Mouse (Mus musculus) ES-E14 (cell line): ENCODE measurements around the gene Mta1. TPM values are rescaled to one million over a fixed set of nuclear protein-coding genes. Genes with fewer than 3 reads are reported as not detected.

Source experiments
- DNase-seq: peaks from one replicate; pipeline ENCODE4 v3.0.0-alpha.2; 2013; ENCODE audit warnings: low read depth, low spot score
- H3K27ac ChIP-seq: 2 replicates; pipeline ENCODE4 v1.5.1; 2012; ENCODE audit warnings: low read depth, mild to moderate bottlenecking, low read length, moderate library complexity, mixed read lengths; ENCODE audit not compliant: poor library complexity, insufficient read depth, severe bottlenecking
- H3K36me3 ChIP-seq: 2 replicates; pipeline ENCODE4 v1.6.1; 2012; ENCODE audit warnings: mild to moderate bottlenecking, low read length, moderate library complexity, mixed read lengths; ENCODE audit not compliant: control insufficient read depth, poor library complexity, insufficient read depth, severe bottlenecking
- H3K4me1 ChIP-seq, 2 experiments: fragments of 150-350 bp in 1 of 2; sonication (generic) in 1 of 2; 2 replicates each; pipeline ENCODE4 v1.6.1; 2012; ENCODE audit warnings: low read length in 2 of 2, mild to moderate bottlenecking in 1 of 2, mixed read lengths in 1 of 2; ENCODE audit not compliant: control insufficient read depth in 2 of 2, insufficient read depth in 2 of 2, poor library complexity in 1 of 2
- H3K4me3 ChIP-seq, 2 experiments: fragments of 150-350 bp in 1 of 2; sonication (generic) in 1 of 2; 2 replicates each; pipeline ENCODE4 v1.5.1; 2012; ENCODE audit warnings: low read length in 2 of 2, low read depth in 1 of 2, mild to moderate bottlenecking in 1 of 2, mixed read lengths in 1 of 2; ENCODE audit not compliant: insufficient read depth in 1 of 2, poor library complexity in 1 of 2, severe bottlenecking in 1 of 2
- H3K9ac ChIP-seq: 2 replicates; pipeline ENCODE4 v1.6.1; 2012; ENCODE audit warnings: low read depth, mild to moderate bottlenecking, low read length, mixed read lengths; ENCODE audit not compliant: poor library complexity, insufficient read depth, severe bottlenecking
- H3K9me3 ChIP-seq: fragments of 150-350 bp; sonication (generic); 2 replicates; pipeline ENCODE4 v1.6.1; 2012; ENCODE audit warnings: low read depth, mild to moderate bottlenecking, low read length; ENCODE audit not compliant: control insufficient read depth, insufficient read depth
- CHD2 ChIP-seq: IDR thresholded peaks from 2 replicates; pipeline ENCODE4 v1.6.1; 2014; ENCODE audit warnings: mild to moderate bottlenecking, low read depth, low read length, inconsistent platforms
- HCFC1 ChIP-seq: IDR thresholded peaks from 2 replicates; pipeline ENCODE4 v1.6.1; 2012; ENCODE audit warnings: low read length, inconsistent platforms, borderline replicate concordance; ENCODE audit not compliant: insufficient read depth
- MAFK ChIP-seq: IDR thresholded peaks from 2 replicates; pipeline ENCODE4 v1.6.1; 2014; ENCODE audit warnings: mild to moderate bottlenecking, low read depth, low read length, inconsistent platforms; ENCODE audit not compliant: insufficient read depth
- ZC3H11A ChIP-seq: IDR thresholded peaks from 2 replicates; pipeline ENCODE4 v1.6.1; 2012; ENCODE audit warnings: low read depth, mild to moderate bottlenecking, inconsistent platforms, low read length, borderline replicate concordance
- ZNF384 ChIP-seq: IDR thresholded peaks from 2 replicates; pipeline ENCODE4 v1.6.1; 2012; ENCODE audit warnings: low read depth, low read length, inconsistent platforms
- in situ Hi-C, 2 experiments: fragments of 600-800 bp; cut with MboI; formaldehyde crosslinking; loops; one replicate each; pipeline ENCODE4 v1.15.1; 2025; ENCODE audit warnings: low sequenced_read_pairs in 2 of 2, inconsistent platforms in 1 of 2; ENCODE audit not compliant: unreplicated experiment in 2 of 2
- total RNA-seq: library from RNA; depleted of rRNA; stranded (reverse); fragments of 300-350 nt; gene quantifications from 2 replicates; pipeline ENCODE4 v1.2.3, GENCODE M21; 2012

Mta1 gene
- total RNA-seq, 1 experiment: 30.3 TPM

- no peak overlapping the region for H3K9ac ChIP-seq
- H3K4me1 ChIP-seq: peaks cover 0 to 46% of the 10 kb centered on the region in 2 experiments; a peak in 3 of 4 replicates
- in situ Hi-C loops: no loop called here
- no peak overlapping the region for H3K27ac ChIP-seq
- H3K4me3 ChIP-seq: no peak overlapping the region
- no peak for DNase-seq
- H3K9me3 ChIP-seq: no peaks in the 10 kb centered on the region
- peaks cover 21% of the 10 kb centered on the region for H3K36me3 ChIP-seq
- no peak for TF ChIP-seq MAFK
- TF ChIP-seq ZC3H11A: no peak
- TF ChIP-seq ZNF384: no peak
- TF ChIP-seq HCFC1: no peak
- TF ChIP-seq CHD2: no peak
Measured at GRCm38 (mm10) chr12:113143164-113143563, 45.1 kb downstream of the Mta1 start.

DNA sequence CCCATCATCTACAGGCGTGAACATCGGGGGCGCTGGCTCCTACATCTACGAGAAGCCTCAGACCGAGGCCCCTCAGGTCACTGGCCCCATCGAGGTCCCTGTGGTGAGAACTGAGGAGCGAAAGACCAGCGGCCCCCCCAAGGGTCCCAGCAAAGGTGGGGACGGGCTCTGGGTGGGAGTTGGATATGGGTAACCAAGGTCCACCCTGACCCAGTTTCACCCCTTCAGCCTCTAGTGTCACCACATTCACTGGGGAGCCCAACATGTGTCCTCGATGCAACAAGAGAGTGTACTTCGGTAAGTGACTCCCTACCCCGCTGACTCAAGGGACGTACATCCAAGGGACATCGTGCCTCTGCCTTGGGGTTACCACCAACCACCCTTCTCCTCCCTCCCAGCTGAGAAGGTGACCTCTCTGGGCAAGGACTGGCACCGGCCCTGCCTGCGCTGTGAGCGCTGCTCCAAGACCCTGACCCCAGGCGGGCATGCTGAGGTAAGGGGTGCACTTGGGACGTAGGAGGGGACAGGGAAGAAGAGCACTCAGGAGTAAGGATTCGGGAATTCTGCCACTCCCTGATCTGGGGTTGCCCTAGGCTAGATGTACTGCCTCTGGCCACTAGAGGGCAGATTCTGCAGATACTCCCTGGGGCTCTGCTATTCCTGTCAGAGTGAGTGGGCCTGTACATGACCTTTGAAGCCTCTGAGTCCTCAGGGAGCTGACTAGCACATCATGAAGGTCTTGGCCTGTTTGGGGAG is 46.1 kb downstream of the Mta1 start:
- H3K9ac ChIP-seq: no peak overlapping the region
- H3K27ac ChIP-seq: no peak overlapping the region
- H3K4me1 ChIP-seq: peaks cover 4 to 49% of the 10 kb centered on the region in 2 experiments; a peak in 3 of 4 replicates
- H3K36me3 ChIP-seq: peaks cover 21% of the 10 kb centered on the region
- no peak overlapping the region for H3K4me3 ChIP-seq
- TF ChIP-seq HCFC1 (no peak), ZNF384 (no peak), CHD2 (no peak), MAFK (no peak), ZC3H11A (no peak)
- H3K9me3 ChIP-seq: no peaks in the 10 kb centered on the region
- DNase-seq: no peak
- in situ Hi-C loops: no loop called here

DNA sequence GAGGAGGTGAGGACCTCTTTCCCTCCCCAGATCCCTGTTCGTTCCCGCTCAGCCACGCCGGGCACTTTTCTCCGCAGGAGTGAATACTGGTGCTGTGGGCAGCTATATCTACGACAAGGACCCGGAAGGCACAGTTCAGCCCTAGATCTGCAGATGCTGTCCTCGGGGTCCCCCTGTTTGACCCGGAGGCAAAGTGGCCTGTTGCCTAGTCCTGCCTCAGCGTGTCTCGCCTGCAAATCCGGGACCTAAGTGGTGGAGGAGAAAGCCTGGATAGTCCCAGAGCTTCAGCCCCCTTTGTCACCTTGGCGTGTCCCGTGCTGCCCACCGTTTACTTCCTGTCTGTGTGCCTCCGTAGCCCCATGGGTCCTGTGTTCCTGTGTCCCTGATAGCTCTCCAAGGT is 46.8 kb downstream of the Mta1 start:
- H3K36me3 ChIP-seq: peaks cover 21% of the 10 kb centered on the region
- H3K27ac ChIP-seq: no peak overlapping the region; the same call in 1 of the 2 replicates
- DNase-seq: no peak
- no peak overlapping the region for H3K4me3 ChIP-seq
- H3K4me1 ChIP-seq: peaks cover 4 to 47% of the 10 kb centered on the region in 2 experiments; a peak in 3 of 4 replicates
- H3K9ac ChIP-seq: no peak overlapping the region
- no peaks in the 10 kb centered on the region for H3K9me3 ChIP-seq
- in situ Hi-C loops: no loop called here
- no peak for TF ChIP-seq ZNF384
- no peak for TF ChIP-seq MAFK
- no peak for TF ChIP-seq CHD2
- no peak for TF ChIP-seq HCFC1
- no peak for TF ChIP-seq ZC3H11A

GRCm38 (mm10) chr12:113145591-113145990 is 47.5 kb downstream of the Mta1 start:
- Histone ChIP-seq H3K27ac (no peak overlapping the region), H3K36me3 (peaks cover 21% of the 10 kb centered on the region), H3K9ac (no peak overlapping the region), H3K9me3 (no peaks in the 10 kb centered on the region), H3K4me1 (peaks cover 4 to 49% of the 10 kb centered on the region in 2 experiments; a peak in 3 of 4 replicates), H3K4me3 (no peak overlapping the region)
- in situ Hi-C loops: no loop called here
- no peak for TF ChIP-seq ZC3H11A
- no peak for TF ChIP-seq ZNF384
- no peak for TF ChIP-seq MAFK
- TF ChIP-seq HCFC1: no peak
- no peak for DNase-seq
